Mouse (Mus musculus) forebrain, embryonic 12.5 days (tissue): ENCODE measurements at regions not wholly inside any gene's neighbourhood (a gene's known extent, or its start where the extent isn't known, plus 50 kb on each side); places are given as distances from the start of the nearest gene placed in this dataset.
"Not testable (repeated sequence)": the region's sequence is repeated elsewhere in the genome, so short reads cannot be mapped to it uniquely, and the experiment has no call there.

Source experiments
- ATAC-seq: fragments of 200-750 bp; cut with Nextera tagmentation; 2 replicates; pipeline ENCODE4 v1.8.0; 2017; ENCODE audit warnings: moderate TSS enrichment; ENCODE audit not compliant: low FRiP score
- H3K27ac ChIP-seq: fragments of 300-500 bp; sonication (generic); 2 replicates; pipeline ENCODE4 v1.5.1; 2016; ENCODE audit warnings: mild to moderate bottlenecking
- H3K27me3 ChIP-seq: fragments of 300-500 bp; sonication (generic); 2 replicates; pipeline ENCODE4 v1.6.1; 2016; ENCODE audit warnings: mild to moderate bottlenecking
- H3K36me3 ChIP-seq: fragments of 300-500 bp; sonication (generic); replicated peaks from 2 replicates; pipeline ENCODE4 v1.6.1; 2016; ENCODE audit warnings: mild to moderate bottlenecking
- H3K4me1 ChIP-seq: fragments of 300-500 bp; sonication (generic); 2 replicates; pipeline ENCODE4 v1.6.1; 2016
- H3K4me2 ChIP-seq: fragments of 300-500 bp; sonication (generic); 2 replicates; pipeline ENCODE4 v1.6.1; 2016; ENCODE audit warnings: mild to moderate bottlenecking, moderate library complexity
- H3K4me3 ChIP-seq: fragments of 300-500 bp; sonication (generic); replicated peaks from 2 replicates; pipeline ENCODE4 v1.5.1; 2016; ENCODE audit warnings: mild to moderate bottlenecking
- H3K9ac ChIP-seq: fragments of 300-500 bp; sonication (generic); 2 replicates; pipeline ENCODE4 v1.6.1; 2016; ENCODE audit warnings: mild to moderate bottlenecking
- H3K9me3 ChIP-seq: fragments of 300-500 bp; sonication (generic); 2 replicates; pipeline ENCODE4 v1.6.1; 2016
- WGBS: fragments of 180-500 bp; shearing (Covaris S2); methylation state at CpG from one replicate; pipeline ENCODE4 v1.1.7; 2016; 5-methylcytosine and 5-hydroxymethylcytosine counted together

GRCm38 (mm10) chr1:78588036-78588435 is 69.6 kb upstream of the Acsl3 start:
- no peak overlapping the region for H3K4me3 ChIP-seq
- H3K27ac ChIP-seq, result no peak overlapping the region
- H3K9ac ChIP-seq, result no peak overlapping the region
- WGBS, result 81% methylated on average over 11 of the region's 11 CpGs
- H3K36me3 ChIP-seq, result no peaks in the 10 kb centered on the region
- no peak overlapping the region for H3K4me2 ChIP-seq
- H3K27me3 ChIP-seq, result no peaks in the 10 kb centered on the region
- no peaks in the 10 kb centered on the region for H3K9me3 ChIP-seq
- ATAC-seq, result no peak
- H3K4me1 ChIP-seq, result peaks cover 4% of the 10 kb centered on the region; the same call in 1 of the 2 replicates

GRCm38 (mm10) chr1:78588660-78589059 is 69.0 kb upstream of the Acsl3 start:
- WGBS, result 64% methylated on average over 1 of the region's 1 CpGs
- not testable (repeated sequence) for H3K36me3 ChIP-seq, H3K4me2 ChIP-seq, H3K9me3 ChIP-seq, H3K4me1 ChIP-seq, H3K9ac ChIP-seq, H3K27me3 ChIP-seq, H3K4me3 ChIP-seq, ATAC-seq, H3K27ac ChIP-seq

- no peaks in the 10 kb centered on the region for H3K9me3 ChIP-seq
- no peak for ATAC-seq
- peaks cover 9% of the 10 kb centered on the region for H3K4me1 ChIP-seq
- H3K9ac ChIP-seq, result no peak overlapping the region
- no peak overlapping the region for H3K4me2 ChIP-seq
- 86% methylated on average over 5 of the region's 5 CpGs for WGBS
- no peaks in the 10 kb centered on the region for H3K27me3 ChIP-seq
- H3K36me3 ChIP-seq, result no peaks in the 10 kb centered on the region
- no peak overlapping the region for H3K27ac ChIP-seq
- H3K4me3 ChIP-seq, result no peak overlapping the region
Observed at GRCm38 (mm10) chr1:78590558-78590957, 67.1 kb upstream of the Acsl3 start.

DNA sequence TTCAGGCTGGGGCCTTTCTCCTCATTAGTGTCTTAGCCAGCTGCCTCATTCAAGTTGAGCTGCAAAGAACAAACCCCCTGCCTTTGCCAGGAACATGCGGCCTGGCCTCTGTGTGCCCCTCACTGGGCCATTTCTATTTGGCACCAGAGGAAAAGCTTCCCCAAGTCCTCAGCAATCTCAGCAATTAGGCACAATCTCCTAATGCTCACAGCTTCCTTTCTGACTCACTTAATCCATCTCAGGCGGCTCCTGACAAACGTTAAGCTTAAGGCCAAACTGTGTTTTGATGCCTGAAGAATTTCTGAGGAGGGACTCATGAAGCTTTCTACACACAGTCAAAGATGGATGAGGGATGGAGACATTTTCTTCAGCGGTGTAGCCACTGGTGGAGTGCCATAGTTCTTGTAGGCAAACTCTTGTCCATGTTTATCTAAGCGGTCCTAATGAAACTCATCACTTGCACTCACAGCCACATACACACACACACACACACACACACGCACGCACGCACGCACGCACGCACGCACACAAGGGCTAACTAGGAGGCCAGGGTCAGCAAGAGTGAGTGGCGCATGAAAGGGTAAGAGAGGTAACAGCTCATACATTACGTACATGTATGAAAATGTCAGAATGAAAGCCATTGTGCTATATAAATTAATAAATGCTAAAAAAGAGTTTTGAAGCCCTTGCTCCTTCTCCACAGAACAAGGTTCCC is 63.5 kb upstream of the Acsl3 start:
- peaks cover 6% of the 10 kb centered on the region for H3K4me1 ChIP-seq
- no peak overlapping the region for H3K4me2 ChIP-seq
- H3K4me3 ChIP-seq, result no peak overlapping the region
- H3K27ac ChIP-seq, result peak overlapping the region; percentile 63
- no peaks in the 10 kb centered on the region for H3K27me3 ChIP-seq
- WGBS, result 49% methylated on average over 14 of the region's 14 CpGs
- peak; percentile 82; the same call in 1 of the 2 replicates for ATAC-seq
- H3K36me3 ChIP-seq, result no peaks in the 10 kb centered on the region
- no peaks in the 10 kb centered on the region for H3K9me3 ChIP-seq
- no peak overlapping the region for H3K9ac ChIP-seq

DNA sequence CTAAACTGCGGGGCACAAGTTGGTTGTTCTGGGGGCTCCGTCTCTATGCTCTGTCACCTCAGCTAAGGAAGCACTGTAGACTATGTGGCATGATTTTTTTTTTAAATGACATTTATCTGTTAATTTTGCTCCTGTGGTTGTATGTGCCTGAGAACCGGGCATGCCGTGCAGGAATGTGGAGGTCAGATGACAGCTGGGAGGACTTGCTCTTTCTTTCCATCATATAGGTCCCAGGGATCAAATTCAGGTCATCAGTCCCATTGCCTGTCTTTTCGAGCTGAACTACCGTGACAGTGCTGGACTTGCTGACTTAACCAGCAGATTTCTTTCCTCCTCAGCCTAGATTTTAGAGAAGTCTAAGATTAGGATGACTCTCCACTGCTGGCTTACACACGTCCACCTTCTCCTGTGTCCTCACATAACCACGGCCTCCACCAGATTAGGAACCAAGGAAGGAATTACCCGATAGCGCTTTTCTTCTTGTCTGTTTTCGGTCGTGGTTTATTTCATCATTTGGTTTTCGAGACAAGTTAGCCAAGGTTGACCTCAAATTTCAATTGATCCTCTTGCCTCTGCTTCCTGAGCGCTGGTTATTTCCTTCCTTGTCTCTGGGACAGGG is 62.0 kb upstream of the Acsl3 start:
- no peak for ATAC-seq
- Histone ChIP-seq H3K27me3 (no peaks in the 10 kb centered on the region), H3K9me3 (no peaks in the 10 kb centered on the region), H3K36me3 (no peaks in the 10 kb centered on the region), H3K27ac (no peak overlapping the region), H3K4me3 (no peak overlapping the region), H3K4me2 (no peak overlapping the region), H3K4me1 (peaks cover 6% of the 10 kb centered on the region), H3K9ac (no peak overlapping the region)
- WGBS, result 89% methylated on average over 14 of the region's 14 CpGs

GRCm38 (mm10) chr1:78598561-78598960 is 59.1 kb upstream of the Acsl3 start:
- ATAC-seq, result no peak
- 71% methylated on average over 5 of the region's 5 CpGs for WGBS
- peaks cover 5% of the 10 kb centered on the region for H3K4me1 ChIP-seq
- no peak overlapping the region for H3K4me2 ChIP-seq
- no peaks in the 10 kb centered on the region for H3K27me3 ChIP-seq
- no peaks in the 10 kb centered on the region for H3K9me3 ChIP-seq
- H3K4me3 ChIP-seq, result no peak overlapping the region
- H3K27ac ChIP-seq, result no peak overlapping the region
- no peaks in the 10 kb centered on the region for H3K36me3 ChIP-seq
- no peak overlapping the region for H3K9ac ChIP-seq

DNA sequence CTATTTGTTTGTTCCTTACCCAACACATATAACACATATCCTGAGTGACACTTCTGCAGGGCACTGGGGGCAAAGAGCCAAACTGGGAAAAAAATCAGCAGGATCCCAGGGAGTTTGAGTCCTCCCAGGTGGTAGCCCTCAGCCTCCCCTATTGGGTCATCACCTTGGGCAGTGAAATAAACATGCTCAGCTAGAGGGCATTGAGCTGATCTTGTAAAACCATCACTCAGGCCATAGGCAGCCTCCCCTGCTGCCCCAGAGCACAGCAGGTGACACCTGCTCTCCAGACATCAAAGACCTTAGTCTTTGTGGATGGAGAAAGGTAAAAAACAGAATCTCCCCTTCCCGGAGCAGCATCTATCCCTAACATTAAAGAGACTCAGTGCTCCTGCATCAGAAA is 57.0 kb upstream of the Acsl3 start:
- Histone ChIP-seq H3K9me3 (no peaks in the 10 kb centered on the region), H3K4me1 (no peaks in the 10 kb centered on the region; the same call in 1 of the 2 replicates), H3K27me3 (no peaks in the 10 kb centered on the region), H3K4me3 (no peak overlapping the region), H3K4me2 (no peak overlapping the region), H3K9ac (no peak overlapping the region), H3K36me3 (no peaks in the 10 kb centered on the region), H3K27ac (no peak overlapping the region)
- no peak for ATAC-seq
- WGBS, result 17% methylated on average over 1 of the region's 1 CpGs

DNA sequence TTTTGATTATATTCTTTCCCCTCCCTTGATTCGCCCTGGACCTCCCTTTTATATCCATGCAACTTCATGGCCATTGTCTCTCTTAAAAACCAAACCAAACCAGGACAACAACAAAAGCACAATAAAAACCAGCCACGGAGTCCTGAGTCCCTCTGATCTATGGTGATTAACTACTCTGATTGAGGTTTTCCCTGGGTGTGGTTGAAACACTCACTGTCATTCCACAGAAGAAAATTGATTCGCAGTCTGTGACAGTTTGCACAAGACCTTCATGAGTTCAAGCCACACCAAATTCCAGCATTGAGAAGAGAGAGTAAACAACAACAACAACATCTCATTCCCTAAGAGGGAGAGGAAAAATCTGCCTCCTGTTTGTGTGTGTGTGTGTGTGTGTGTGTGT is 56.1 kb upstream of the Acsl3 start:
- Histone ChIP-seq H3K27me3 (no peaks in the 10 kb centered on the region), H3K4me1 (no peaks in the 10 kb centered on the region; the same call in 1 of the 2 replicates), H3K36me3 (no peaks in the 10 kb centered on the region), H3K9ac (no peak overlapping the region), H3K9me3 (no peaks in the 10 kb centered on the region), H3K27ac (no peak overlapping the region), H3K4me3 (no peak overlapping the region), H3K4me2 (no peak overlapping the region)
- 29% methylated on average over 3 of the region's 3 CpGs for WGBS
- no peak for ATAC-seq

DNA sequence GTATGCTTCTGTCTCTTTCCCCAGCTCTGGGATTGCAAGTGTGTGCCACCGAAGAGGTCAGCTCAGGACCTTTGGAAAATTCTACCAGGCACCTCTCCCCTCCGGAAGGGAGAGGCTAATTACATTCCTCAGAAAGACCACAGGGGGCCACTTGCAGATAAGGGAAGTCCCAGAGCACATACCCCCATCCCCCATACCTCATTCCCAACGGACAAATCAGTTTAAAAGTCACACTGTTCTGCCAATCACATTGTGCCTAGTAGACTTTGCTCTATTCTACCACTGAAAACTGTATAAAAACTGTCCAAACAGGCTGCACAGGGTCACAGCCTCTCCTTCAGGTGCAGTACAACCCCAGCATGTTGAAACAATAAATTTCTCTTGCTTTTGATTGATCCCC is 55.6 kb upstream of the Acsl3 start:
- Histone ChIP-seq H3K27me3 (no peaks in the 10 kb centered on the region), H3K9me3 (no peaks in the 10 kb centered on the region), H3K4me2 (no peak overlapping the region), H3K27ac (no peak overlapping the region), H3K4me3 (no peak overlapping the region), H3K4me1 (no peaks in the 10 kb centered on the region; the same call in 1 of the 2 replicates), H3K36me3 (no peaks in the 10 kb centered on the region), H3K9ac (no peak overlapping the region)
- WGBS, result 2% methylated on average over 3 of the region's 3 CpGs
- ATAC-seq, result no peak

- WGBS, result 91% methylated on average over 3 of the region's 3 CpGs
- Histone ChIP-seq H3K9ac (no peak overlapping the region), H3K27me3 (no peaks in the 10 kb centered on the region), H3K4me3 (no peak overlapping the region), H3K4me2 (no peak overlapping the region), H3K4me1 (no peaks in the 10 kb centered on the region; the same call in 1 of the 2 replicates), H3K27ac (no peak overlapping the region), H3K36me3 (no peaks in the 10 kb centered on the region), H3K9me3 (no peaks in the 10 kb centered on the region)
- ATAC-seq, result no peak
Observed at GRCm38 (mm10) chr1:78602885-78603284, 54.7 kb upstream of the Acsl3 start.

GRCm38 (mm10) chr1:78604820-78605550 is 52.6 kb upstream of the Acsl3 start:
- no peak overlapping the region for H3K9ac ChIP-seq
- H3K36me3 ChIP-seq, result no peaks in the 10 kb centered on the region
- no peaks in the 10 kb centered on the region; the same call in 1 of the 2 replicates for H3K4me1 ChIP-seq
- 88% methylated on average over 9 of the region's 9 CpGs for WGBS
- H3K27me3 ChIP-seq, result no peaks in the 10 kb centered on the region
- no peak overlapping the region for H3K4me2 ChIP-seq
- no peak overlapping the region for H3K4me3 ChIP-seq
- no peak for ATAC-seq
- no peak overlapping the region for H3K27ac ChIP-seq
- H3K9me3 ChIP-seq, result no peaks in the 10 kb centered on the region
